Mouse (Mus musculus): ENCODE measurements at regions not wholly inside any gene's neighbourhood (a gene's known extent, or its start where the extent isn't known, plus 50 kb on each side); places are given as distances from the start of the nearest gene placed in this dataset.
A peak's percentile ranks its signal among the peaks of the same experiment; 100 is the strongest.

DNA sequence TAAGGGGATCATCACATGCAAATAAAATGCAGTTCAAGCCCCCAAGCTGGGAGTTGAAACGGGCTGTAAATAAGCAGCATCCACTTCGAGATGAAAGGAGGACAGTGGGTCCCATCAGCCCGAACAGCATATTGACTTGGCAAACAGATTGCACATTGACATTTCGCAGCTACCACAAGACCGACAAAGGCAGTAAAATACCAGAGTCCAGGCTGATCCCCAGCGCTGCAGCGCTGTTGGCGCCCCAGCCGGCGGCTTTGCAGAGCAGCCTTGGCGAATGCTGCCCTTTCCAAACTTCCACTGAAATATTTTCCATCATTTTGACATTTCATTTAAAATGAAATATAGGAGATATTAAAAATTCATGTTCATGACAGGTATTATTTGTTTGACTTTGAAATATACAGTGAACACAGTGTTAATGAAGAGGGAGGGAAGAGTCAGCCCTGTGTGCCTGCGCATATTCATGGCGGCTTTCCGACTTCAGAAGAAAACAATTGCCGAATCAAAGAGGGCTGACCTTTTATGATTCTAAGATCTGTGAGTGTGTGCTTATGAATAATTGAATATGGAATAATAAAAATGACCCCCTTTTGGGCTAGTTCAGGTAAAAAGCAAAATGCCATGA, 98.4 kb downstream of the Sqor start:
- no peak for DNase-seq (ENCODE audit: low spot score in 2 of 2)

DNA sequence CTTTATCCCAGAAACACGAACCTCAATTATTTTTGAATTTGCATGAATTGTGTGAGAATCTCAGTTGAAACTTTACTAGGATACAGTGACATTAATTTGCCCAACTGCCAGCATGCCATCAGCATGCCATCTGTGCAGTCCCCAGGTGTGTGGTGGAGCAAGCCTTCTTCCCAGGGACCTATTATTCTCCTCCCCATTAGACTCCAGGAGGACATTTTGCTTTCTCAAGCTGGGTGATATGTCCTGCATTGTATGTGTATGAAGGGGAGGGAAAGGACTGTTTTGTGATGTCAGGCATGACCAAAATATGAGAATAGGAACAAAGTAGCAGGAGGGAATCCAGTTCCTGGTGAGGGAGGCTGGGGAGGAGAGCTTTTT, 98.9 kb downstream of the Sqor start:
- DNase-seq (ENCODE audit: low spot score in 2 of 2) = no peak

DNA sequence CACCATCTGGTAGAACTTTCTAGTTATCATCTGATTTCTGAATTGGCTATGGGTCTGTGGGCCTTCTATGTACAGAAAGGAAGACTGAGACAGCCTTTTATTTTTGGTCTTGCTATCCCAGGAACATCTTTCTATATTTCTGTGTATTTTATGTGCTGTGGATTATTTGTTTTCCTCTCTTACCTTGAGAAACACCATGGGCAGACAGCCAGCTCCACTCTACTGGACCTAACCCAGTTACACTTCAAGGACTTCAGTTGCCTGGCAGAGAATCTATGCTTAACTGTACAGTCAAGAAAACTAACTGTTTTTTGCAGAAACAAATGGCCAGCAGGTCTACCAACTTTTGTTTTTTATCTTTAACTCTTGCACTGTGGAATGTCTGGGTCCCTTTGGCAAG, 122.1 kb downstream of the Sqor start:
- DNase-seq (ENCODE audit: low spot score in 2 of 2) = no peak

DNA sequence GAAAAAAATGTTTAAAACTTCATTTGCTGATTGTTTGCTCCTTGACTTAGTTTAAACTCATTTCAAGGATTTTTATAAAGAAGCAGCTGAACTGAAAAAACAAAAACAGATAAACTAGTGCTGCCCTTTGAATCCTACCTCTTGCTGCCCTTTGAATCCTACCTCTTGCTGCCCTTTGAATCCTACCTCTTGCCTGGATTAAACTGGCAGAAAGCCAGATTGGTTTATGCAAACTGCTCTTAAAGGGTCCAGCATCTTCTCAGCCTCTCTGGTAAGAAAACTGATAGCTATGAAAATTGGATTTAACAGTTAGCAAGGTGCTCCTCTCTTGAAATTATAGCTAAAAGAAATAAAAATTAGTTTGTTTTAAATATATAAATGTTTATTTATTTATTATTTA, 122.5 kb downstream of the Sqor start:
- no peak for DNase-seq (ENCODE audit: low spot score in 2 of 2)

DNA sequence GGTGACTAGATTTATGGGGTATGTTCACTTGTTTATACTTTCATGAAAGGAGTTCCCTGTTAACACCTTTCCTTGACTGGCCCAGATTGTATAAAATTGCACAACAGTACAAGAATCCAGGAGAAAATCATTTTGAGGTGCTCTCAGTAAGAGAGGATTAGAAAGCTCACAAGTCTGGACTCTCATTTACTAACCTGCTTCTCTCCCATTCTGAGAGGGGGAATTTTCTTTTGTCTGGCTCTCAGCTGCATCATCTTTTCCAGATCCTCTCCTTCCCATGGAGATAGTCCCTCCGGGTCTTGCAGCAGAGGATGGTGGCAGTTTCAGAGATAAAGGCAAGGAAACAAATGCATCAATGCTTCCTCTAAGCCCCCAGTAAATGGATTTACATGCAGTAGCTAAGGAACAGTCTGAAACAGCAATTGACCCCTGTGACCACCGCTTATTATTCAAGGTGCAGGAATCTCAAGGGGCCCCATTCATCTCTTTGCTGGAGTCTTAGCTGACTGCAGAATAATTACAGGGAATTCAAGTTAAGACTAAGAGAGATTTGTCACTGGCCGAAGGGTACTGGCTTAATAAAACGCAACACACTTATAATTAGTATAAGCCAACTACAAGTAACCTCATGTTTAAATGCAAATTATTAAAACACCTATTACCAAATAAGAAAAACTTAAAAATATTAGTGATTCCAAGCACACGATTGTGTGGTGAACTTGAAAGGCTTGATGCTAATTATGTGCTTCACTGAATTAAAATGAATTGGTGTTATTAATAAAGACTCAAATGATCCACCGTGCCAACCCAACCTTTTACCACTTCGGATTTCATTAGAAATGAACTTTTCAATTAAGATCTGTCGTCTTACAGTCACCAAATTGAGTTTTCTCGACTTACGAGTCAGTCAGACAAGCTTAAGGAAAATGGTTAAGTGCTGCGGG, 140.4 kb downstream of the Sqor start:
- DNase-seq (ENCODE audit: low spot score in 2 of 2) = no peak

- DNase-seq (ENCODE audit: low spot score in 2 of 2) = no peak
Measured at GRCm38 (mm10) chr2:122916772-122917171, 151.7 kb downstream of the Sqor start.

- DNase-seq (ENCODE audit: low spot score in 2 of 2) = no peak
Measured at GRCm38 (mm10) chr2:122937922-122938321, 172.9 kb downstream of the Sqor start.

- DNase-seq (ENCODE audit: low spot score in 2 of 2) = no peak
Measured at GRCm38 (mm10) chr2:122944841-122945240, 179.8 kb downstream of the Sqor start.

GRCm38 (mm10) chr2:122945891-122946290, 180.9 kb downstream of the Sqor start:
- no peak for DNase-seq (ENCODE audit: low spot score in 2 of 2)

GRCm38 (mm10) chr2:122949031-122949430, 184.0 kb downstream of the Sqor start:
- DNase-seq (ENCODE audit: low spot score in 2 of 2) = no peak

DNA sequence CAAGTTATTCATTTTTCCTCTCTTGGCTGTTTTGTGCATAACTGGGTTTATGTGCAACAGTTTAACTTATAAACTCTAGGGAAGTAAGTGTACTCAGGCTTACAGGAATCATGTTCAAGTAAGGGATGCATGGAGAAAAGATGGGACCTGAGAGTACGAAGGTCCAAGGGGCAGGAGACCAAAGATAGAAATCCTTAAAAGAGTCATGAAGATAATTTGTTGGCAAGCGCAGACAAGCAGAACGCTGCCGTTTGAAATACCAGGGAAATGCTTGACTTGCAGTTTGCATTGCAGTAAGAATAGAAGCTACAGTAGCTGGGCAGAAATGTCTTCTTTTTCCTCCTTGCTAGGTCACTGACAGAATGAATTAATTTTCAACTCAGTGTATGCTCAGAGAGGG, 196.7 kb downstream of the Sqor start:
- DNase-seq (ENCODE audit: low spot score in 2 of 2) = no peak

DNA sequence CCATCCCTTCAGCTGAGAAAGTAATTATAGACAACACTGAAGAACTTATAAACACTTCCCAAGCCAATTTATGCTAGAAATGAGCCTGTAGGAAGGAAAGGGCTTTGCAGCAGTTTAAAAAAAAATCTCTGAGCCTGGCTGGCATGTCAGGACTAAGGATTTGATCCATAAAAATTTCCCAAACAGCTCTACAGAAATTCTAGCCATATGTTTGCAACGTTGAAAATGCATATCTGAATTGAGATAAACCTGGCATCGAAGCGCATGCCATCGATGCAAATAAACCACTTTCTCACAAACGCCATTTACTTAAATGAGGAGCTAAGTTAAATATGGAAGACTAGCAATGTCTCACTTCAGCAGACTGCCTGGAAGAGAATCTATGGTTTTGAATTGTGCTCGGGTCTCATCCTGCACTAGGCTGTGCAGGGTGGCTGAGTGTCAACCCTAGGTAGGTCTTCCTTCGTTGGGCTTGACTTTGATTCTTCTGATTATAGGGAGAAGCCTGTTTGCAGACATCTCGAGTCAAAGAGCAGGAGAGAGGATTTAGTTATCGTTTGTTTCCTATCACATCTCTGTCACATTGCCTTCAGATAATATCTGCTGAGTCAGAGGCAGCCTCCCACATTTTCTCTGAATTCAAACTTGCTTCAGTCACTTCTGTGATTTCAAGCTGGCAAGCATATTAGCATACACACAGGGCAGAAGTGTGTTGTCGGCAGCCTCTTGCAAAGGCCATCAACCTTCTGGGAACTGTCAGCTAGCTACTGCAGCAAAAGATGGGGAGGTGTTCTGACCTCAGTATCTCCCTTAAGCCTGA, 204.0 kb downstream of the Sqor start:
- DNase-seq (ENCODE audit: low spot score in 2 of 2) = peak; percentile 14 to 29

Measured in frontal cortex, postnatal 10 days (tissue).